Mouse (Mus musculus) olfactory bulb, adult 2 months (tissue): ENCODE data around the gene Ngrn.

Source experiments
- CTCF ChIP-seq: fragments of 200-500 bp; IDR thresholded peaks from 2 replicates; pipeline ENCODE4 v1.5.1; 2012; ENCODE audit warnings: low read depth, mild to moderate bottlenecking, low read length, moderate library complexity; ENCODE audit not compliant: insufficient read depth
- POLR2A ChIP-seq: fragments of 200-500 bp; IDR thresholded peaks from 2 replicates; pipeline ENCODE4 v1.6.1; 2012; ENCODE audit warnings: mild to moderate bottlenecking, low read depth, low read length, moderate library complexity; ENCODE audit not compliant: insufficient read depth

- TF ChIP-seq POLR2A (no peak), CTCF (no peak)
Measured at GRCm38 (mm10) chr7:80280032-80280431, 19.0 kb downstream of the Ngrn start.
